Mouse (Mus musculus) mouse trophoblast stem cell (cell line): Measurements from ENCODE around the gene Ncam1.

ENCODE experiments used
- in situ Hi-C, 2 experiments: fragments of 300-500 bp; cut with MseI, MboI; formaldehyde crosslinking; loops; 2 replicates in 1 of 2; 3 replicates in 1 of 2; pipeline ENCODE4 v1.15.1; 2025

Ncam1 gene

DNA sequence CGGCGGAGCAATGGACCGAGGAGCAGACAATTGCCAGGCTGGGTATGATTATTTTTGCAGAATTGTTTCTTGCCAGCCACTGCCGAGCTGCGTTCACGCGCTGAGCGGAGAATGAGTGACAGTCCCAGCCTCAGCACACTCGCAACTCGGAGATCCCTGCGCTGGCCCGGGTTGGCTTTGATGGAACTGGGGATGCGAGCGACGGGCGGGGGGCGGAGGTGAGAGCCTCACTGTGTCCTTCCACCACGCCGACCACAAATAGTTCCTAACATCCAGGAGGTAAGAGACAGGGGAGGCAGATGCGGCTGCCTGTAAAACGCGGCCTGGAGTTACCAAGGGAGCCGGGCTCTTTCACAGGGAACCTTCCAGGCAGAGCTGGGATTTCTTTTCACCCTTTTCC, at the start of gene Ncam1:
Gene Ncam1 (minus strand): TSS at position 120 of the 400 bp plus-strand sequence.
- in situ Hi-C loops = no loop called here

DNA sequence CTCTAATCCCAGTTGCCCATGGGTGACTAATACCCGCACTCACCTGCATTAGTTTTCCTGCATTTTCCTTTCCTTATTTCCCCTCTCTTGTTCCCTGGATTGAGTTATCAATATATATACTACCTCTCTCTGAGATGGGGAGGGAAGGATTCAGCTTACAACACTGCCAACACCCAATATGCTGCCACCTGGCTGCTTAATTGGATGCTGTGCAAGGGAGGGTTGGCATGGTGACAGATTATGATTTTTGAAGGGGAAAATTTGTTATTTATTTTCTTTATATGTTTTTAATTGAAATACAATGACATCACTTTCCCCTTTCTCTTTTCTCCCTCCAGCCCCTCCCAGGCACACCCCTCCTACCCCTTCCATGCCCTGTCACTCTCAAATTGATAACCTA, 35.3 kb upstream of the Ncam1 start:
- in situ Hi-C loops = no loop called here

GRCm38 (mm10) chr9:49827671-49828070, 28.9 kb upstream of the Ncam1 start:
- in situ Hi-C loops = no loop called here

- in situ Hi-C loops = no loop called here
Measured at GRCm38 (mm10) chr9:49816115-49816650, 17.5 kb upstream of the Ncam1 start.

DNA sequence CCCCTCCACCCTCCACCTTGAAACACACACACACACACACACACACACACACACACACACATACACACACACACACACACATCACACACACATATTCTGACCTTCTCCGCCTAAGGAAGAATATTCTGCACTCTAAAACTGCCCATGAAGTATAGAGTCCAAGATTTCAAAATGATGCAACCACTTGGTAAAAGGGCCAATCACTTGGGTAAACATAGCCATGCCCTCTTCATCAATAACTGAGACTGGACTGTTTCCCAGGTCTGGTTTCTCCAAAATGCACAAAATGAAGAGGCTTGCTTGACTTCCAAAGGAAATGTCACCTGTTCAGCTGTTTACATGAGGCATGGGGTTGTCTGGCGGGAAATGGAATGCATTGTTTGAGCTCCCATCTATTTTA, 15.7 kb upstream of the Ncam1 start:
- in situ Hi-C loops = no loop called here

- in situ Hi-C loops = no loop called here
Measured at GRCm38 (mm10) chr9:49803222-49803621, 4.5 kb upstream of the Ncam1 start.

GRCm38 (mm10) chr9:49797821-49798571, 729 bp downstream of the Ncam1 start:
- in situ Hi-C loops = no loop called here

GRCm38 (mm10) chr9:49797508-49797820, 1.3 kb downstream of the Ncam1 start:
- in situ Hi-C loops = no loop called here

- in situ Hi-C loops = no loop called here
Measured at GRCm38 (mm10) chr9:49796618-49797507, 1.9 kb downstream of the Ncam1 start.

DNA sequence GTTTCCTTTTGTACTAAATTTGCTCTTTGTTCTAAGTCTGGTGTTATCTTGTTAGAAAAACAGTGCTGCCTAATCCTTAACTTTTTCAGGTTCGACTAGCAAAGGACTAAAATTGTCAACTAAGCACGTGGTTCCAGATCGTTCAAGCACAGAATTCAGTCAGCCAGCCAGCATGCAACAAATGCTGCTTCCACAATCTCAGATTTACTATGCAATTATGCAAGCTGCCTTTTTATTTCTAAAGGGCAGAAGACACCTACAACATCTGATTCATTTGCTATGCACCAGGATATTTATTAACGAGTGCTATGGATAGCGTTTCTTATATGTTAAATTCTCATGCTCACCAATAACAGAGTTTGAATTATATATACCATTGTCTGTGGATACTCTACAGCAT, 2.8 kb downstream of the Ncam1 start:
- in situ Hi-C loops = no loop called here

GRCm38 (mm10) chr9:49793987-49794550, 4.7 kb downstream of the Ncam1 start:
- in situ Hi-C loops = no loop called here

- in situ Hi-C loops = no loop called here
Measured at GRCm38 (mm10) chr9:49793241-49793640, 5.5 kb downstream of the Ncam1 start.

DNA sequence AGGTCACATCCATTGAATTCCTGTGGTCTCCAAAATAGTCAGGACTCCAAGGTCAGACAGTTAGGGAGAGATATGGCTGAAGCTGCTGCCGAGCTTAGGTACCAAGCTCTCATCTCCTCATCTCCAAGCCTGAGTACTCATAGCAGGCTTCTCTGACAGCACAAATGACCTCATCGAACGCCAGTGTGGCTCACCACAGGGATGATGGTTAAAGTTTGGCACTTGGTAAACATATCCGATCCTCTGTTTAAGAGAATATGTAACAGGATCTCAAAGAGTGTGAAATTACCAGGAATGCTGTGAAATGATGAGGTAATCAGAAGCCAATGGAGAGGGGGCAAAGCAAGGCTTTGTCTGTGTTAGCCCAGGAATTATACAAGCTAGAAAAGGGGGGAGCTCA, 6.1 kb downstream of the Ncam1 start:
- in situ Hi-C loops = no loop called here

DNA sequence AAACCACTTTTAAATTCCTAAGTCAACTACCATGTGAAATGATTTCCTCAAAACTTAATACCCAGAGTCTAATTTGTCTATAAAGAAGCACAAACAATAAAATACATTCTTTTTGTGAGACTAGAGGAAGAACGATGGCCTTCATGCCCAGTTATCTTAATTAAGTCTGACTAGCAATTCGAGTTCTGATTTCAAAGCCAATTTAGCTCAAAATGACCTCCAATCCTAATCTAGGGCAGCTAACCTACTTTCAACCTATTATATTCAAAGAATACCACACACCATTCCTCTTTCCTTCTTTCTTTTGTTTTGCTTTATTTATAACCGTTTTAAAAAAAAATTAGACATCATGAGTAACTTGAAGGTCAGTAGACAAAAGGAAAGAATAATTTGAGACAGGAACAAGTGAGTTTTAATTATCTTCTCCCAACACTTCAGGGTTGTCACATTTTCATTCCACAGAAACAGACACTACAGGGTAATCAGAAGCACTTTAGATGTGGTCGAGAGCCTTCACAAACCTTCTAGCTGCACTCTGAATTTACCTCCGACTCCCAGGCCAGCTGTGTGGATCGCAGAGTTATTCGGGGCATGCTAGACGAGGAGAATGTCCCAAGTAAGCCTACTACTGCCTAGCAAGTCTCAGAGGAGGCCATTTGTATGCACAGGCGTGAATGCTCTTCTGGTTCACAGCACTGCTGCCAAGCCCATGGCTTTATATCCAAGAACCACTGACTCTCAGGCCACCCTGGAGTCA, 17.5 kb downstream of the Ncam1 start:
- in situ Hi-C loops = no loop called here

DNA sequence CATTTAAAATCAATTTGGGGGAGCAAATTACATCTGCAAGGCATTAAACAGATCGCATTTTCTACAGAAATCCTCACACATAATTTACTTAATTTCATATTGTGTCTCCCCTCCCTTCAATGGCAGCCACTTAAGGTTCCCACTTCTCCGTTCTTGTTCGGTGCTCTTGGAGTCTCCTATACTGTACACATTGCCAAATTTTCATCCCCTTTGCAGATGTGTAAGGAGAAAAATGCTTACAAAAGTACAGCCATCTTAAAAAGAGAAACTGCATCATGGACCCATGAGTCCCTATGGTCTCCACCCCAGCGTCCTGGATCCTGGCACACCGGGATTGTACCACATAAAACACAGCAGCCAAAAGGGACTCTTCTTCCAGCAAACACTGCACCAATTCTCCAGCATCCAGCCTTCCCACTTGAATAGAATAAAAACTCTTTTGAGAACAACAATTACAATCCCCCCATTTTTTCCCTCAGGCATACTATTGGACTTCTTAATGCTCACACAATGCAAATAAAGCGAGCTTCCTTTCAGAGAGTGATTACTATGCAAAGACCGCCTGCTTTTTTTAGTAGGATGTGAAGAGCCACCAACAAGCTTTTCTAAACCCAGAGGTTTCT, 21.6 kb downstream of the Ncam1 start:
- in situ Hi-C loops = no loop called here

DNA sequence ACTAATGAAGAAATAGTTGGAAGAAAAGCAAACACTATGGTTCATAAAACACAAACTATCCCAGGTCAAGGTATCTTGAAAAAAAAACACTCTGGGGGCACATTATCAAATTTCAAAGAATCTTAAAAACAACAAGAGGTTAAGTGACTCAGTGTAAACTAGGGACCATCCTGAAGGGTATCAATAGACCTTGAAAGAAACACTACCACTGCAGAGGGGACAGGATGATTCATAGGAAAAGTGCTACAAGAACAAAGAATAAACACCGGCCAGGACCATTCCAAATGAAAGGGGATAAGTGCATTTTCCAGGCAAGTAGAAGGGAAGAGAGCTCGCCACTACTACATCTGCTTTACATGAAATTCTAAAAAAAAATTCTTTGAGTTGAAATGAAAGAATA, 32.1 kb downstream of the Ncam1 start:
- in situ Hi-C loops = no loop called here

GRCm38 (mm10) chr9:49760571-49760970, 38.2 kb downstream of the Ncam1 start:
- in situ Hi-C loops = no loop called here

GRCm38 (mm10) chr9:49758436-49758835, 40.3 kb downstream of the Ncam1 start:
- in situ Hi-C loops = no loop called here

DNA sequence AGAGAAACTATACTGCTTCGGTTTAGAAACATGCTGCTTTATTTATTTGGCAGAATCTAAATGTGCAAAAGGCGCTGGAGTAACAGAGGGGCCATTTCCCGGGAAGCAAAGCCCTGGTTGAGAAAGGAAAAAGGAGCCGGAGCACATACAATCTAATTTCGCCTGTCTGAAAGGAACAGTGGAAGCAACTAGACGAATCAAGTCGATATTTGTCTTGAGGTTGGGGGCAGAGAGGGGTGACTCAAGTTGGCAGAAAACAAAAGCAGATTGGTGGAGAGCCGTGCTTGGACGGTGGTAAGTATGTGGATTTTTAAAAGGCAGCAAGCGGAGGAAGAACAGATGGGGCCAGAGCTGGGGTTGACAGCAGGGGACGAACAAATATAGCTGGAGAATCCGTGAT, 40.7 kb downstream of the Ncam1 start:
- in situ Hi-C loops = no loop called here

DNA sequence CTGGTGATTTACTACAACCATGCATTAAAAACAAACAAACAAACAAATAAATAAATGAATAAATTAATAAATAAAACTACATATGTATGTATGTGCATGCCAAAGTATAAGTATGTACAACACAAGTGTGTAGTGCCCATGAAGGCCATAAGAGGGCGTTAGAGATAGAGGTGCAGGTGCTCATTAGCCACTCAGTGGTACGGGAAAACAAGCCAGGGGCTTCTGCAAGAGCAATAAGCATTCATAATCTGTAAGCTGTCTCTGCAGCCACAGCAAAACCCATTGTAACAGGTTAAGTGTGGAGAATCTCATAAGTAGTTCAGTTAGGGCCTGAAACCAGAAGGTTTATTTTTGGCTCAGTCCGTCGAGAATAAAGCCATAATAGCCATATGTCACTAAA, 41.1 kb downstream of the Ncam1 start:
- in situ Hi-C loops = no loop called here

GRCm38 (mm10) chr9:49756725-49757124, 42.0 kb downstream of the Ncam1 start:
- in situ Hi-C loops = no loop called here
